Mouse (Mus musculus): Measurements from ENCODE around the gene 4930558C23Rik. TPM values are rescaled to one million over a fixed set of nuclear protein-coding genes. Genes with fewer than 3 reads are reported as not detected.

The 4930558C23Rik gene
- total RNA-seq, 1 experiment from 2014 or later, result not detected

Other genes with a start within 250 kb of the 4930558C23Rik start
- 0.31 and 1.3 TPM in 2 replicates for gene Sema6c, start 242.4 kb downstream of the 4930558C23Rik start, total RNA-seq (2017)
- gene Gabpb2, start 184.9 kb downstream of the 4930558C23Rik start, total RNA-seq (2017), result 51.7 and 52.8 TPM in 2 replicates
- 60.3 and 67.5 TPM in 2 replicates for gene Cdc42se1, start 174.1 kb downstream of the 4930558C23Rik start, total RNA-seq (2017)
- 8.2 and 13.0 TPM in 2 replicates for gene Mllt11, start 170.7 kb downstream of the 4930558C23Rik start, total RNA-seq (2017)
- gene Gm128, start 161.2 kb downstream of the 4930558C23Rik start, total RNA-seq (2017), result 1.6 and 2.3 TPM in 2 replicates
- gene Bnipl, start 151.6 kb downstream of the 4930558C23Rik start, total RNA-seq (2017), result not detected in 2 replicates
- 42.4 and 45.4 TPM in 2 replicates for gene Mindy1, start 121.5 kb downstream of the 4930558C23Rik start, total RNA-seq (2017)
- gene Prune1, start 120.8 kb downstream of the 4930558C23Rik start, total RNA-seq (2017), result 9.8 and 11.7 TPM in 2 replicates
- gene Anxa9, start 95.7 kb downstream of the 4930558C23Rik start, total RNA-seq (2017), result 8.0 and 9.9 TPM in 2 replicates
- 103 and 119 TPM in 2 replicates for gene Cers2, start 88.0 kb downstream of the 4930558C23Rik start, total RNA-seq (2017)
- gene Setdb1, start 45.6 kb downstream of the 4930558C23Rik start, total RNA-seq (2017), result 37.0 and 46.7 TPM in 2 replicates
- gene Arnt, start 31.5 kb upstream of the 4930558C23Rik start, total RNA-seq (2017), result 28.8 and 29.3 TPM in 2 replicates
- not detected in 2 replicates for gene Ctsk, start 96.4 kb upstream of the 4930558C23Rik start, total RNA-seq (2017)
- 73.4 and 145 TPM in 2 replicates for gene Ctss, start 123.9 kb upstream of the 4930558C23Rik start, total RNA-seq (2017)
- gene Hormad1, start 156.8 kb upstream of the 4930558C23Rik start, total RNA-seq (2017), result not detected in 2 replicates
- 67.3 and 71.2 TPM in 2 replicates for gene Golph3l, start 186.1 kb upstream of the 4930558C23Rik start, total RNA-seq (2017)
- gene Ensa, start 222.2 kb upstream of the 4930558C23Rik start, total RNA-seq (2017), result 106 and 109 TPM in 2 replicates

Data from hematopoietic stem cell, adult 5-6 weeks (primary cell).